Mouse (Mus musculus) hindbrain, embryonic 10.5 days (tissue): Measurements from ENCODE around the gene Tmem178b. TPM values are rescaled to one million over a fixed set of nuclear protein-coding genes. Genes with fewer than 3 reads are reported as not detected.

Experiments used
- DNase-seq: peaks from one replicate; pipeline ENCODE4 v3.0.0-alpha.2; 2017; ENCODE audit warnings: low spot score
- H3K27ac ChIP-seq: fragments of 300-500 bp; sonication (generic); 2 replicates; pipeline ENCODE4 v1.5.1; 2016; ENCODE audit warnings: mild to moderate bottlenecking, moderate library complexity
- H3K27me3 ChIP-seq: fragments of 300-500 bp; sonication (generic); 2 replicates; pipeline ENCODE4 v1.6.1; 2016; ENCODE audit warnings: mild to moderate bottlenecking; ENCODE audit not compliant: poor library complexity, insufficient read depth, severe bottlenecking
- H3K36me3 ChIP-seq: fragments of 300-500 bp; sonication (generic); 2 replicates; pipeline ENCODE4 v1.6.1; 2016; ENCODE audit warnings: mild to moderate bottlenecking, moderate library complexity
- H3K4me1 ChIP-seq: fragments of 300-500 bp; sonication (generic); replicated peaks from 2 replicates; pipeline ENCODE4 v1.6.1; 2016; ENCODE audit warnings: mild to moderate bottlenecking
- H3K4me3 ChIP-seq: fragments of 300-500 bp; sonication (generic); 2 replicates; pipeline ENCODE4 v1.5.1; 2016; ENCODE audit warnings: mild to moderate bottlenecking, moderate library complexity
- H3K9me3 ChIP-seq: fragments of 300-500 bp; sonication (generic); 2 replicates; pipeline ENCODE4 v1.6.1; 2016; ENCODE audit warnings: mild to moderate bottlenecking, moderate library complexity
- WGBS: fragments of 180-500 bp; shearing (Covaris S2); methylation state at CpG from one replicate; pipeline ENCODE4 v1.1.7; 2016; 5-methylcytosine and 5-hydroxymethylcytosine counted together
- polyA plus RNA-seq: library from polyadenylated mRNA; unstranded; fragments of >200 nt; fragmentation: Nextera tagmentation; extraction: Ambion mirVana; gene quantifications from 2 replicates; pipeline ENCODE4 v1.2.1, GENCODE M21; 2016

Gene Tmem178b
- 2.8 and 7.0 TPM in 2 replicates for polyA plus RNA-seq

DNA sequence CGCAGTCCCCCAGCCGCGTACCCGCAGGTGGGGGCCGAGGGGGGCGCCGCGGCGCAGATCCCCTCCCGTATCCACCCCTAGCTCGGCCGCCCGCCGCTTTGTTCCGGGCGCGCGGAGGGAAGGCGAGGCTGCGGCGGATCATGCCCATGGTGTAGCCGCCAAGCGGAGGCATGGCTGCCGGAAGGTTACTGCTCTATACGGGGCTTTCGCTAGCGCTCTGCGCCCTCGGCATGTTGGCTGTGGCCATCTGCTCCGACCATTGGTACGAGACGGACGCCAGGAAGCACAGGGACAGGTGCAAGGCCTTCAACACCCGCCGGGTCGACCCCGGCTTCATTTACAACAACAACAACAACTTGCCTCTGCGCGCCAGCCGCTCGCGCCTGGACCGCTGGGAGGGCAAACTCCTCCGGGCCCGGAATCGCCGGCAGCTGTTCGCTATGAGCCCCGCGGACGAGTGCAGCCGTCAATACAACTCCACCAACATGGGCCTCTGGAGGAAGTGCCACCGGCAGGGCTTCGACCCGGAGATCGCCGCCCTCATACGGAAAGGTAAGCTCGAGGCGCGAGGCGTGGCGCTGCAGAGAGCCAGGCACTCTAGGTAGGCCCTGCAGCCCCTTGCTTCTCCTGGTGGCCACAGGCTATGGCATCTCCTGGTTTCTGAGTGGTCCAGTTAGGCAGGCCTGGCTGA, at the start of gene Tmem178b:
Tmem178b (plus strand) TSS at position 371 of the 691 bp plus-strand sequence.
- peak within 1 kb of the TSS; percentile 90 for H3K27ac ChIP-seq
- DNase-seq = peak; percentile 71
- H3K4me3 ChIP-seq = peak within 1 kb of the TSS; percentile 77
- WGBS = under 1% methylated on average over 63 of the region's 63 CpGs
- peaks cover 51% of the 10 kb centered on the region for H3K4me1 ChIP-seq
- no peaks in the 10 kb centered on the region for H3K36me3 ChIP-seq
- H3K9me3 ChIP-seq = no peaks in the 10 kb centered on the region
- H3K27me3 ChIP-seq = peaks cover 59% of the 10 kb centered on the region

DNA sequence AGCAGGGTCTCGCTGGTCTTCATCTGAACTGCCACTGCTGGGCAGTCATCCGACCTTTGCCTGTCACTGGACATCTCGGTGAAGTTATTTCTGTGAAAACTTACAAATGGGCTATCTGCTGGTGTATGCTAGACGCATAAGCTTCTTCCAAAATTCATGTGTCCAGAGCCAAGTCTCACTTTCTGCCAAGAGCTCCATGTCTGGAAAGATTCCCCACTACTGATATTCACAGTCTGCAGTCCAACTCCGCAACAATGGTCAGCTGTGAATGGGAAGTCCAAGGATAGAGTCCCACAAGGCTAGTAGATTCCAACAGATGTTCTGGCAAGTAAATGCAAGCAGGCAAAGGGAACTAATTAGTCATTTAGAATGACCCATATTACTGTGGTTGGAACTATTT, 44.3 kb upstream of the Tmem178b start:
- Histone ChIP-seq H3K27me3 (no peaks in the 10 kb centered on the region), H3K36me3 (no peaks in the 10 kb centered on the region), H3K27ac (no peak overlapping the region), H3K4me3 (no peak overlapping the region), H3K4me1 (no peaks in the 10 kb centered on the region), H3K9me3 (no peaks in the 10 kb centered on the region)
- DNase-seq = no peak
- 91% methylated on average over 5 of the region's 5 CpGs for WGBS

DNA sequence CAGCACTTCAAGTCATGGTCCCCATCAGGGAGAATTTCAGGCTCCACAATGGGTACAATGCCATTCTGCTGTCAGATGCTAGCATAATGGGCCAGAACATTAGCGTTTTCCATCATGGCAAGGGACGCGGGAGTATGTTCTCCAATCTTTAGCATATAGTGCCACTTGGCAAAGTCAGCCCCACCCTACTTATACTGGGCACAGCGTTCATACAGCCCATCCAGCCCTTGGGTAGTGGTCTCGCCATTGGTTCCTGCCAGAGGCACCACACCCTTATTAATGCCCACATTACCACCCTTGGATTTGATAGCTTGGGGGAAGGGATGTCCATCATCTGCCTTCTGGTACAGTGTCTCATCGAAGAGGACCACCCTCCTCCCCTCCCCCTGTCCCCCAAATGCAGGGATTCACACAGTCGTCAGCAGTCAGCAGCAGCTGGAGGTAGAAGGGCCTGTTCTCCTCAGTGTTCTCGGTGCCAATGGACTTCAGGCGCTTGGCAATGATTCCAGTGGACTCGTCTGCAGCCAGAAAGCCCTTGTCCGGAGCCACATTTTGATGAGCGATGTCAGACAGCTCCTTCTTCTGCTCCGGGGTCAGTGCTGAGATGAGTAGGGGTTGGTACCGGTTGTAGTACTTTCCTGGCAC, 29.3 kb upstream of the Tmem178b start:
- H3K27ac ChIP-seq = no peak overlapping the region
- no peak overlapping the region for H3K4me3 ChIP-seq
- H3K4me1 ChIP-seq = no peaks in the 10 kb centered on the region
- H3K9me3 ChIP-seq = 0 out of 2 replicates have a peak, but pooled peaks cover 10% of the 10 kb centered on the region
- H3K36me3 ChIP-seq = no peaks in the 10 kb centered on the region
- no peaks in the 10 kb centered on the region for H3K27me3 ChIP-seq
- WGBS = 93% methylated on average over 14 of the region's 14 CpGs
- no peak for DNase-seq

DNA sequence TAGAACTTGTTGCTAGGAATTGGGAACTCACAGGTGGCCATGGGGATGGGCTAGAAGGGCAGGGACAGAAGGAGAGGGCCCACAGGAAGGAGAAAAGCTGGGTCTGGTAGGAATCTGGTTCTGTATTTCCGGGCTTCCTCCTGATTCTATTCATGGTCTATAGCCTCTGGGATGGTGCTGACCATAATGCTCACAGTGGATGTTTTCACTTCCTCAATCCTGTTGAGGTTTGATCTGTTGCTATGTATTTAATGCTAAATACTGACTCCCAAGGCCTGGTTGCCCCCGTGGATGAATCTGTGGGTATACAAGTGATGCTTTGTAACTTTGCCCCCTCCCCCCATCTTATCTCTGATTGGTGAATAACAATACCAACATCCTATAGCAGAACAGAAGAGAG, 25.5 kb upstream of the Tmem178b start:
- 87% methylated on average over 2 of the region's 2 CpGs for WGBS
- Histone ChIP-seq H3K4me1 (no peaks in the 10 kb centered on the region), H3K9me3 (0 out of 2 replicates have a peak, but pooled peaks cover 10% of the 10 kb centered on the region), H3K27me3 (no peaks in the 10 kb centered on the region), H3K27ac (no peak overlapping the region), H3K36me3 (no peaks in the 10 kb centered on the region), H3K4me3 (no peak overlapping the region)
- no peak for DNase-seq

DNA sequence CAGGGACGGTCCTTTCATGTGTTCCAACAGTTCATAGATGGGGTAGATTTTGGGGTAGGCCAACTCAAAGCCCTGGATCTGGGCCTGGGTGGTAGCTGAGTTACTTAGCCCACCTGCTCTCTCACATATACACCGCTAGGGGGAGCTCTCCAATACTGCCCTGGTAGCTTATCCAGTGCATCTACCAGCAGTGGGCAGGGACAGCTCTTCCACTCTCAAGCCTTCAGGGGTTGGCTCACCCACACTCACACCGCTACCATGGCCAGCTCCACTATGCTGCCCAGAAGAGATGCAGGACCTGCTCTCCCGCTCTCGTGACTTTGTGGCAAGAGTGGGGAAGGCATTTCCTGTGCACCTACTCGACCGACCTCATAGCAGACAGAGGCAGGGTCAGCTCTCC, 24.3 kb upstream of the Tmem178b start:
- H3K4me1 ChIP-seq = no peaks in the 10 kb centered on the region
- DNase-seq = no peak
- no peaks in the 10 kb centered on the region for H3K36me3 ChIP-seq
- H3K27me3 ChIP-seq = no peaks in the 10 kb centered on the region
- 0 out of 2 replicates have a peak, but pooled peaks cover 2% of the 10 kb centered on the region for H3K9me3 ChIP-seq
- no peak overlapping the region for H3K27ac ChIP-seq
- no peak overlapping the region for H3K4me3 ChIP-seq
- WGBS = 54% methylated on average over 7 of the region's 7 CpGs

DNA sequence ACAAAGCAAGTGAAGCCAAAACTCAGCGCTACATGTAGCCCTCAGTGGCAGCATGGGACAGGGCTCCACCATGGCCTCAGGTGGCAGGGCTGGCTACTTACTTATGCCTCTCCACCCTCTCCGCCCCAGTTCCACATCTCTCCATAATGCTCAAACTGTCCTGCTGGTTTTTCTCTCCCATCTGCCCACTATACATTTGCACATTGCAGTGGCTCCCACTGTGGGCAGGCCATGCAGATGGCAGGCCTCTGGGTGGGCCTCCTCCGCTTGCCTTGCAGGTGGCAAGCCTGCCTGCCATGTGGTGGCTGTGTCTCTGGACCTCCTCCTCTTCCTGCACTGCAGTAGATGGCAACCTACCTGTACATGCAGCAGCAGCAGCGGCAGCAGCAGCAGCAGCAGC, 23.4 kb upstream of the Tmem178b start:
- no peaks in the 10 kb centered on the region for H3K27me3 ChIP-seq
- WGBS = 89% methylated on average over 4 of the region's 4 CpGs
- H3K4me3 ChIP-seq = no peak overlapping the region
- no peaks in the 10 kb centered on the region for H3K36me3 ChIP-seq
- H3K9me3 ChIP-seq = no peaks in the 10 kb centered on the region
- H3K4me1 ChIP-seq = no peaks in the 10 kb centered on the region
- H3K27ac ChIP-seq = no peak overlapping the region
- DNase-seq = no peak

DNA sequence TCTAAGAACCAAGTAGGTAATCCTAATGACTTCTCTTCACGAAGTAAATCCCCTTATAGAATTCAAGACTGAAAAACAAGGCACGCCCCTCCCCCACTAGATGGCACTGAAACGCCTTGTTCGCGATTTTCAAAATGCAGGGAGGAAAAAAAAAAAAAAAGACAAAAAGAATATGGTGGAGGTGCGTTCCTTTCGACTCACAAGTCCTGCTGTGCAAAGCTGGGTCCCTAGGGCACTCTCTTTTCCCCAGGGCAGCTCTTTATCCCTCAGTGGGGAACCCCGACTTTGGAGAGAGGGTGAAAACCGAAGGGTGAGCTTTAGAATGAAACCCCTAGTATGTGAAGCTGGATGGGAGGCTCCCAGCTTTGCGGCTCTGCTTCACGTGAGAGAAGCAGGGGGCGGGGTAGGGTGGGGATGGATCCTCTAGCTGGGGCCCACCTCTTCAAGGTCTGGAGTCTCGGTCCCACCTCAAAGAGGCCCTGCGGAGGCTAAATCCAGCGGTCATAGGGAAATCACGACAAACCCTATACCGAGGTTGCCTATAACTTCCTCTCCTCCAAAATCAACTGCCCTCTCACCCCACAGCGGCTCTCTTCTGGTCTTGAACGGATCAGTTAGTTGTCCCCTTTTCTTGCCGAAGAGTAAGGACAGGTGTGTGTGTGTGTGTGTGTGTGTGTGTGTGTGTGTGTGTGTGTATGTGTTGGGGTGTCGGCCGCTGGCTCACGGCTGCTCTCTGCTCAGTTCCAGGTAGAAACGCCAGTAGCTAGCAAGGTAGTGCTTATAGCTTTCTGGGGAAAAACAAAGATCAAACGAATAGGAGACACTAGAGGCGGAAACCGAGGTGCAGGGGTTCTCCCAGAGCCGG, 2.6 kb upstream of the Tmem178b start:
- Histone ChIP-seq H3K4me1 (peaks cover 42% of the 10 kb centered on the region), H3K27ac (peak overlapping the region; percentile 90), H3K9me3 (no peaks in the 10 kb centered on the region), H3K27me3 (peaks cover 59% of the 10 kb centered on the region), H3K4me3 (peak overlapping the region; percentile 77), H3K36me3 (no peaks in the 10 kb centered on the region)
- under 1% methylated on average over 28 of the region's 28 CpGs for WGBS
- DNase-seq = peak; percentile 75

DNA sequence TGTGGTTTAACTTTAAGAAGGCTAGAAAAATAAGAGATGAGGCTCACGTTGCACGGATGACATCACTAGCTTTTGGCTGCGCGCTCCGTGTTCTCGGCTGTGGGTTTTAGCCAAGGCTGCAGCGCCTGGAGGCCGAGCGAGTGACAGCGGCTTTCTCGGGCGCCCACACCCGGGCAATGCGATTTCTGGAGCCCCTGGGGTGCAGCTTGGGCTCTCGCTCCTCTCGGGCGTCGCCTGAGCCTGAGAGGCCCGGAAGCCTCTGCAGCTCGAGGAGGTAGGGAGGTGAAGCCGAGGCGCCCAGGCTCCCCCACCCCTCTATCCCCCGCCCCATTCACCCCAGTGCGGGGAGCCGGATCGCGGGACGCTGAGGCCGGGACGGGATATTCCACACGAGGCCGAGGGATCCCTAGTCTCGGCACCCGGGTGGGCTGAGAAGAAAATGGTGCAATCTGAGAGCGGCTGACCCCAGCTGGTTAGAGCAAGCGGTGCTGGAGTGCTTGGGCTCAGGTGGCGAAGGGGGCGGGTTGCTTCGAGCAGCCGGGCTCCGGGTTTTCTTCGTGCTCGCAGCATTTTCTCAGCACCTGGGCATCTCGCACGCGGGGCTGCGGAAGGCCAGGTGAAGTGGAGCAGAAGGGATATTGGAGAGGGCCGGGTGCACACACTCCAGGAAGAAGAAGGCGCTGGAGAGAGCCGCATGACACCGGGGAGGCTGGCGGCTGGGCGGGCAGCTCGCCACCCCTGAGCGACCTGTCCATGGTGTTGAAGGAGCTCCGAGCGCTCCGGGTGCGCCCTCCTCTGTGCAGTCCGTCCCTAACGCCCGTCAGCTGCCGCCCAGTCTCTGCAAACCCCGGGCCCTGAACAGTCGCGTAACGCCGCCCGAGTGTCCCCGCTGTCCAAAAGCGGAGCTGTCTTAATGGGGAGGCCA, 1.4 kb upstream of the Tmem178b start:
- H3K27me3 ChIP-seq = peaks cover 59% of the 10 kb centered on the region
- DNase-seq = peak; percentile 69
- peak overlapping the region; percentile 90 for H3K27ac ChIP-seq
- H3K36me3 ChIP-seq = no peaks in the 10 kb centered on the region
- no peaks in the 10 kb centered on the region for H3K9me3 ChIP-seq
- WGBS = under 1% methylated on average over 71 of the region's 71 CpGs
- H3K4me3 ChIP-seq = peak overlapping the region; percentile 77
- H3K4me1 ChIP-seq = peaks cover 51% of the 10 kb centered on the region

DNA sequence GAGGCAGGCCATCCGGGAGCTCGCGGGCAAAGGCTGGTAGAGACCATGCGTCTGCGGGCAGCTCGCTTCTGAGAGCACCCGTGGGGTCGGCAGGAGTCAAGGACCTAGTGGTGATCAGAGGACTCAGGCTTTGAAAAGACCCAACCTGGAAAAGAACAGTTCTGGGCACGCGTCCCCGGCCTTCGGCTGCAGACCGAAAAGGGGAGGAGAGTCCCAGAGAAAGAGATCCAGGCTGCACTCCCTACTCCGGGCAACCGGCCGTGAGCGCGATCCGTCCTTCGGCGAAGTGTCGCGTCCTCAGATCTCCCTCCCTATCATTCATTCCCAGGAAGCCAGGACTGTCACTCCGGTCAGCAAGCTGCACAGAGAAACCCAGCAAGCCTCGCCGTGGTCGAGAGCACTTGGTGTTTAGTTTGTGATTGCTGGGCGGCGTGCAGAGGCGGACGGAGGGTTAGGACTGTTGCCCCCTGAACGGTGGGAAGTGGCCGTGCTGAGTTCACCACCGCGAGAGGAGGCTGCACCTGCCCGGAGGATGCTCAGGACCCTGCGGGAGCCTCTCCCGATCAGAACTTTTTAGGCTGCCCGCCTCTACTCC, 668 bp upstream of the Tmem178b start:
- peaks cover 51% of the 10 kb centered on the region for H3K4me1 ChIP-seq
- DNase-seq = peak; percentile 67
- no peaks in the 10 kb centered on the region for H3K9me3 ChIP-seq
- H3K4me3 ChIP-seq = peak overlapping the region; percentile 77
- H3K36me3 ChIP-seq = no peaks in the 10 kb centered on the region
- H3K27ac ChIP-seq = peak overlapping the region; percentile 90
- WGBS = under 1% methylated on average over 39 of the region's 39 CpGs
- peaks cover 59% of the 10 kb centered on the region for H3K27me3 ChIP-seq

DNA sequence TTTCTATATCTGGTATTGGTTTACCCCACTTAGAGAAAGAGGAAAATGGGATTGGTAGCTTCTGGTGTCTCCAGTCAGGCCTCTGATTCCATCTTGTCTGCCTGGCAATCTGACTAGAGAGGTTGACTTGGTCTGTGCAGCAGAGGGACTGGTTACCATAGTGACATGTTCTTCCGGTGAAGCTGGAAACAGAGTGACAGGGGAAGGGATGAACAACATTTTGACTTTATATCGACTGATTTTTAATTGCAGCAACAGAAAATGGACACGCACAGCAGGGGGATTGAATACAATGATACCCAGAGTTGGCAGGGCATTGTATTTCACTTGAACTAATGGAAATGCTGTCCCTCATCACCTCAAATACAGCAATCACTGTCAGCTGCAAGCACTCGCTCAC, 2.1 kb downstream of the Tmem178b start:
- Histone ChIP-seq H3K27ac (no peak overlapping the region), H3K9me3 (no peaks in the 10 kb centered on the region), H3K36me3 (no peaks in the 10 kb centered on the region), H3K27me3 (peaks cover 46% of the 10 kb centered on the region), H3K4me3 (peak overlapping the region; percentile 77), H3K4me1 (peaks cover 51% of the 10 kb centered on the region)
- 42% methylated on average over 4 of the region's 4 CpGs for WGBS
- peak; percentile 43 for DNase-seq

DNA sequence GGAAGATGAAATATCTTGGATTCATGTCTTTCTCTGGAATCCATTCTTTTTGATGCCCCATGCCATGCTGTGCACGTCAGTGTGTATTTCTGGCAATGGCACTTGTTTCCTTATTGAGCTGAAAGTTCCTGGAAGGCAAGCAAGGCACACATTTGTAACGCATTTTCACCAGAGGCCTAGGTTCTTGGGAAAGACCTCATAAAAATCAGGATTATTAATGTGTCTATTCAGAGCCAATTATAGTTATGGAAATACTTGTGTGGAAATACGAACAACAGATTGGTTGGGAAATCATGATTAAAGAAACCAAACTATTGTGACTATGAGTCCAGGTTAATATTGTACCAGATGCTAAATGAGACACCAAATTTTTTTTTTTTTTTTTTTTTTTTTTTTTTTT, 3.4 kb downstream of the Tmem178b start:
- H3K27ac ChIP-seq = no peak overlapping the region
- peaks cover 40% of the 10 kb centered on the region for H3K4me1 ChIP-seq
- H3K4me3 ChIP-seq = no peak overlapping the region
- peaks cover 34% of the 10 kb centered on the region for H3K27me3 ChIP-seq
- H3K9me3 ChIP-seq = no peaks in the 10 kb centered on the region
- no peak for DNase-seq
- WGBS = 82% methylated on average over 3 of the region's 3 CpGs
- H3K36me3 ChIP-seq = no peaks in the 10 kb centered on the region

DNA sequence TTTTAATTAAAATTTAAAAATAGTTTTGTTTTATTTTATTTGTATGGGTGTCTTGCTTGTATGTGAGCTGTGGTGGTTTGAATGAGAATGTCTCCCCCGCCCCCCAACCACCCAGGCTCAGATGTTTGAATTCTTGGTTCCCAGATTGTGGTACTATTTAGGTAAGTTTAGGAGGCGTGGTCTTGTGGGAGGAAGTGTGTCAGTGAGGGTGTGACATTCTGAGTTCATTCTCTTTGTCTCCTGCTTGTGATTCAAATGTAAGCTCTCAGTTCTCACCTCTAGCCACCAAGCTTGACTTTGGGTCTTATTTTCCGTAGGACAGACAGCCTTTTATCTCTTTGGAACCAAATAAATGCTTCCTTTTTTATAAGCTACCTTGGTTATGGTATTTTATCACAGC, 17.7 kb downstream of the Tmem178b start:
- WGBS = 81% methylated on average over 3 of the region's 3 CpGs
- H3K4me1 ChIP-seq = peaks cover 4% of the 10 kb centered on the region; the same call in 1 of the 2 replicates
- peaks cover 5% of the 10 kb centered on the region for H3K9me3 ChIP-seq
- DNase-seq = no peak
- H3K4me3 ChIP-seq = no peak overlapping the region
- H3K36me3 ChIP-seq = no peaks in the 10 kb centered on the region
- H3K27me3 ChIP-seq = no peaks in the 10 kb centered on the region
- H3K27ac ChIP-seq = no peak overlapping the region
